Mouse (Mus musculus): Measurements from ENCODE around the gene Ints7. TPM values are rescaled to one million over a fixed set of nuclear protein-coding genes. Genes with fewer than 3 reads are reported as not detected.
A peak's percentile ranks its signal among the peaks of the same experiment; 100 is the strongest.

The Ints7 gene
- polyA plus RNA-seq, 1 experiment = 37.1 TPM

GRCm38 (mm10) chr1:191550786-191551185 lies 24.6 kb upstream of the Ints7 start:
- H3K4me3 ChIP-seq (ENCODE audit: insufficient read depth, low read length) = no peak overlapping the region
- H3K27ac ChIP-seq (ENCODE audit: insufficient read depth, low read length) = no peak overlapping the region
- TF ChIP-seq POLR2A (IDR thresholded peaks at IDR 0.05; ENCODE audit: low read depth, low read length) (no peak), CTCF (IDR thresholded peaks at IDR 0.05; ENCODE audit: borderline replicate concordance, insufficient read depth, low read length) (no peak)
- no peaks in the 10 kb centered on the region for H3K4me1 ChIP-seq (ENCODE audit: control insufficient read depth, insufficient read depth, low read length)

GRCm38 (mm10) chr1:191557109-191557508 lies 18.3 kb upstream of the Ints7 start:
- Histone ChIP-seq H3K27ac (ENCODE audit: insufficient read depth, low read length) (no peak overlapping the region), H3K4me1 (ENCODE audit: control insufficient read depth, insufficient read depth, low read length) (peaks cover 7% of the 10 kb centered on the region), H3K4me3 (ENCODE audit: insufficient read depth, low read length) (no peak overlapping the region)
- no peak for TF ChIP-seq POLR2A (IDR thresholded peaks at IDR 0.05; ENCODE audit: low read depth, low read length)
- no peak for TF ChIP-seq CTCF (IDR thresholded peaks at IDR 0.05; ENCODE audit: borderline replicate concordance, insufficient read depth, low read length)

GRCm38 (mm10) chr1:191559779-191560178 lies 15.7 kb upstream of the Ints7 start:
- H3K4me1 ChIP-seq (ENCODE audit: control insufficient read depth, insufficient read depth, low read length) = peaks cover 7% of the 10 kb centered on the region
- no peak overlapping the region for H3K27ac ChIP-seq (ENCODE audit: insufficient read depth, low read length)
- TF ChIP-seq POLR2A (IDR thresholded peaks at IDR 0.05; ENCODE audit: low read depth, low read length) = no peak
- TF ChIP-seq CTCF (IDR thresholded peaks at IDR 0.05; ENCODE audit: borderline replicate concordance, insufficient read depth, low read length) = no peak
- H3K4me3 ChIP-seq (ENCODE audit: insufficient read depth, low read length) = no peak overlapping the region

GRCm38 (mm10) chr1:191562823-191563365 lies 12.5 kb upstream of the Ints7 start:
- H3K4me3 ChIP-seq (ENCODE audit: insufficient read depth, low read length) = no peak overlapping the region
- peaks cover 5% of the 10 kb centered on the region for H3K4me1 ChIP-seq (ENCODE audit: control insufficient read depth, insufficient read depth, low read length)
- no peak for TF ChIP-seq POLR2A (IDR thresholded peaks at IDR 0.05; ENCODE audit: low read depth, low read length)
- TF ChIP-seq CTCF (IDR thresholded peaks at IDR 0.05; ENCODE audit: borderline replicate concordance, insufficient read depth, low read length) = no peak
- H3K27ac ChIP-seq (ENCODE audit: insufficient read depth, low read length) = no peak overlapping the region

- Histone ChIP-seq H3K4me1 (ENCODE audit: control insufficient read depth, insufficient read depth, low read length) (no peaks in the 10 kb centered on the region), H3K27ac (ENCODE audit: insufficient read depth, low read length) (no peak overlapping the region)
- no peak for TF ChIP-seq CTCF (IDR thresholded peaks at IDR 0.05; ENCODE audit: borderline replicate concordance, insufficient read depth, low read length)
- TF ChIP-seq POLR2A (IDR thresholded peaks at IDR 0.05; ENCODE audit: low read depth, low read length) = no peak
Measured at GRCm38 (mm10) chr1:191567859-191568258, 7.6 kb upstream of the Ints7 start.

GRCm38 (mm10) chr1:191569625-191570024 lies 5.8 kb upstream of the Ints7 start:
- Histone ChIP-seq H3K4me3 (ENCODE audit: insufficient read depth, low read length) (no peak overlapping the region), H3K4me1 (ENCODE audit: control insufficient read depth, insufficient read depth, low read length) (no peaks in the 10 kb centered on the region), H3K27ac (ENCODE audit: insufficient read depth, low read length) (no peak overlapping the region)
- no peak for TF ChIP-seq CTCF (IDR thresholded peaks at IDR 0.05; ENCODE audit: borderline replicate concordance, insufficient read depth, low read length)
- TF ChIP-seq POLR2A (IDR thresholded peaks at IDR 0.05; ENCODE audit: low read depth, low read length) = no peak

More at GRCm38 (mm10) chr1:191567859-191568258, 7.6 kb upstream of the Ints7 start:
- H3K4me3 ChIP-seq (ENCODE audit: insufficient read depth, low read length) = no peak overlapping the region

DNA sequence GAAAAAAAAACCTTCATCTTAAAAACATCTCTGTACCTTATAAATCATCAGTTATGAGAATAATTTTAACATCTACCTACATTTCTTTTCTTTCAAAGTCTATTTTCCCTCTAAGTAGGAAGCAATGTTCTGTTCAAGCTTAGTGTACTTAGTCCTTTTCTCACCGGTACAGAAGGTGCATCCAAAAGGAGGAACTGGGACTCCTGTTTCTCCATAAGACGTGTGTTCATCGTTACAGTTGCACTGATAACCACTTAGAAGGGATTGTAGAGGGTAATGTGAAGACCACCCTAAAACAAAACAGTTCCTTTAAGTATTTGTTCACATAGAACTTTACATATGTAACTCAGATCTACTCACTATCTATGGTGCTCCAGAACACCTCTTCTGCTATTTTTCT lies 5.0 kb upstream of the Ints7 start:
- no peak overlapping the region for H3K27ac ChIP-seq (ENCODE audit: insufficient read depth, low read length)
- TF ChIP-seq POLR2A (IDR thresholded peaks at IDR 0.05; ENCODE audit: low read depth, low read length) (no peak), CTCF (IDR thresholded peaks at IDR 0.05; ENCODE audit: borderline replicate concordance, insufficient read depth, low read length) (no peak)
- H3K4me3 ChIP-seq (ENCODE audit: insufficient read depth, low read length) = no peak overlapping the region
- no peaks in the 10 kb centered on the region for H3K4me1 ChIP-seq (ENCODE audit: control insufficient read depth, insufficient read depth, low read length)

GRCm38 (mm10) chr1:191573906-191574639 lies 1.4 kb upstream of the Ints7 start:
- H3K4me3 ChIP-seq (ENCODE audit: insufficient read depth, low read length) = peak overlapping the region; percentile 64
- H3K4me1 ChIP-seq (ENCODE audit: control insufficient read depth, insufficient read depth, low read length) = peaks cover 8% of the 10 kb centered on the region
- TF ChIP-seq CTCF (IDR thresholded peaks at IDR 0.05; ENCODE audit: borderline replicate concordance, insufficient read depth, low read length) (no peak), POLR2A (IDR thresholded peaks at IDR 0.05; ENCODE audit: low read depth, low read length) (0 out of 2 replicates have a peak, but pooled peaks have one; percentile 30)
- peak overlapping the region; percentile 76 for H3K27ac ChIP-seq (ENCODE audit: insufficient read depth, low read length)

DNA sequence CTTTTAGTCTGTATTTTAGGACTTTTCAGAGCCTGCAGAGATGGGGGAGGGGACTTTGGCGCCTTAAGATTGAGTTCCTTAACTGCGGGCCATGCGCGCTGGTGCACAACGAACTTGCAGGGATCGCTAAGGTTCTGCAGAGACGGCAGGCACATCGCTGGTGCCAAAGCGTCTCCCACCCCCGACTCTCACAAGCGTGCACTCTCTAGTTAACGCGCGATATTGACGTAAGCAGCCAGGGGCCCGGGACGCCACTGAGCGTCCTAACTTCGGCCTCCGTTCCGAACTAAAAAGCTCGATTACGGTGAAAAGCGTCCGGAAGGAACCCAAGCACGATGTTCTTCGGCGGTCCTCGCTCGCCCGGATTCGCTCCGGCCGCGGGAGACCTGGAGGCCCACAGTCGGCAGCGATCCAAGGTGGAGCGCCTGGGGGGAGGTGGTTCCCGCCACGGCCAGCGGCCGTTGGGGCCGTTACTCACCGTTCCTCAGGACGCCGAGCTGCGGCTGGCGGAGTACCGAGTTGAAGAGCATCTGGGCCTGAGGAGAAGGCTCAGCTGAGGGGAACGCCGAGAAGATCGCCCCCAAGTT lies 472 bp upstream of the Ints7 start:
- Histone ChIP-seq H3K27ac (ENCODE audit: insufficient read depth, low read length) (peak overlapping the region; percentile 76), H3K4me3 (ENCODE audit: insufficient read depth, low read length) (peak overlapping the region; percentile 64), H3K4me1 (ENCODE audit: control insufficient read depth, insufficient read depth, low read length) (peaks cover 8% of the 10 kb centered on the region)
- TF ChIP-seq POLR2A (IDR thresholded peaks at IDR 0.05; ENCODE audit: low read depth, low read length) (peak; percentile 83), CTCF (IDR thresholded peaks at IDR 0.05; ENCODE audit: borderline replicate concordance, insufficient read depth, low read length) (no peak)

- H3K27ac ChIP-seq (ENCODE audit: insufficient read depth, low read length) = no peak overlapping the region
- no peak for TF ChIP-seq POLR2A (IDR thresholded peaks at IDR 0.05; ENCODE audit: low read depth, low read length)
- no peak for TF ChIP-seq CTCF (IDR thresholded peaks at IDR 0.05; ENCODE audit: borderline replicate concordance, insufficient read depth, low read length)
- peaks cover 8% of the 10 kb centered on the region for H3K4me1 ChIP-seq (ENCODE audit: control insufficient read depth, insufficient read depth, low read length)
- no peak overlapping the region for H3K4me3 ChIP-seq (ENCODE audit: insufficient read depth, low read length)
Measured at GRCm38 (mm10) chr1:191579524-191579923, 4.1 kb downstream of the Ints7 start.

Measured in embryonic fibroblast, embryonic 13.5 days (primary cell).